Mouse (Mus musculus) limb, embryonic 14.5 days (tissue): ENCODE data around the gene Gcc2. TPM values are rescaled to one million over a fixed set of nuclear protein-coding genes. Genes with fewer than 3 reads are reported as not detected.
A peak's percentile ranks its signal among the peaks of the same experiment; 100 is the strongest.
"Not testable (repeated sequence)": the region's sequence is repeated elsewhere in the genome, so short reads cannot be mapped to it uniquely, and the experiment has no call there.

Experiments
- ATAC-seq: fragments of 200-750 bp; cut with Nextera tagmentation; 2 replicates; pipeline ENCODE4 v1.8.0; 2017; ENCODE audit warnings: low read depth, moderate number of reproducible peaks, moderate TSS enrichment; ENCODE audit not compliant: low FRiP score
- DNase-seq: peaks from one replicate; pipeline ENCODE4 v3.0.0-alpha.2; 2015; ENCODE audit warnings: low spot score
- H3K27ac ChIP-seq: fragments of 300-500 bp; sonication (generic); replicated peaks from 2 replicates; pipeline ENCODE4 v1.5.1; 2014; ENCODE audit warnings: low read depth, mild to moderate bottlenecking, low read length, moderate library complexity, mixed read lengths
- H3K27me3 ChIP-seq: fragments of 300-500 bp; sonication (generic); 2 replicates; pipeline ENCODE4 v1.6.1; 2014; ENCODE audit warnings: low read length, mixed read lengths; ENCODE audit not compliant: control insufficient read depth, insufficient read depth
- H3K36me3 ChIP-seq: fragments of 300-500 bp; sonication (generic); 2 replicates; pipeline ENCODE4 v1.6.1; 2014; ENCODE audit warnings: mild to moderate bottlenecking, low read length, moderate library complexity, mixed read lengths; ENCODE audit not compliant: control insufficient read depth, insufficient read depth
- H3K4me1 ChIP-seq: fragments of 300-500 bp; sonication (generic); 2 replicates; pipeline ENCODE4 v1.6.1; 2014; ENCODE audit warnings: antibody characterized with exemption, low read length, mixed read lengths; ENCODE audit not compliant: control insufficient read depth, insufficient read depth
- H3K4me2 ChIP-seq: fragments of 300-500 bp; sonication (generic); replicated peaks from 2 replicates; pipeline ENCODE4 v1.6.1; 2014; ENCODE audit warnings: low read depth, mild to moderate bottlenecking, low read length, moderate library complexity; ENCODE audit not compliant: severe bottlenecking
- H3K4me3 ChIP-seq: fragments of 300-500 bp; sonication (generic); replicated peaks from 2 replicates; pipeline ENCODE4 v1.5.1; 2014; ENCODE audit warnings: low read length
- H3K9ac ChIP-seq: fragments of 300-500 bp; sonication (generic); 2 replicates; pipeline ENCODE4 v1.6.1; 2014; ENCODE audit warnings: mild to moderate bottlenecking, low read depth, low read length, moderate library complexity; ENCODE audit not compliant: severe bottlenecking
- H3K9me3 ChIP-seq: fragments of 300-500 bp; sonication (generic); 2 replicates; pipeline ENCODE4 v1.6.1; 2016; ENCODE audit warnings: low read length; ENCODE audit not compliant: control insufficient read depth
- POLR2A ChIP-seq: fragments of 200-500 bp; IDR thresholded peaks from 2 replicates; pipeline ENCODE4 v1.8.0; 2012; ENCODE audit warnings: inconsistent platforms, mild to moderate bottlenecking, moderate library complexity, borderline replicate concordance; ENCODE audit not compliant: insufficient read depth, insufficient read length; ENCODE audit errors: extremely low read depth
- WGBS: fragments of 180-500 bp; shearing (Covaris S2); extraction: QIAGEN DNeasy Blood & Tissue Kit; methylation state at CpG from one replicate; pipeline ENCODE4 v1.1.7; 2014; 5-methylcytosine and 5-hydroxymethylcytosine counted together
- polyA plus RNA-seq, 2 experiments: library from polyadenylated mRNA; depleted of rRNA in 1 of 2; stranded (reverse) in 1 of 2; unstranded in 1 of 2; fragments of >200 nt; fragmentation: Nextera tagmentation in 1 of 2; extraction: Ambion mirVana in 1 of 2; gene quantifications; 2 replicates each; pipeline versions ENCODE4 v1.2.1 to v1.2.3; 2012 to 2014

The Gcc2 gene
- polyA plus RNA-seq, 2 experiments: 29.3 to 42.5 TPM

DNA sequence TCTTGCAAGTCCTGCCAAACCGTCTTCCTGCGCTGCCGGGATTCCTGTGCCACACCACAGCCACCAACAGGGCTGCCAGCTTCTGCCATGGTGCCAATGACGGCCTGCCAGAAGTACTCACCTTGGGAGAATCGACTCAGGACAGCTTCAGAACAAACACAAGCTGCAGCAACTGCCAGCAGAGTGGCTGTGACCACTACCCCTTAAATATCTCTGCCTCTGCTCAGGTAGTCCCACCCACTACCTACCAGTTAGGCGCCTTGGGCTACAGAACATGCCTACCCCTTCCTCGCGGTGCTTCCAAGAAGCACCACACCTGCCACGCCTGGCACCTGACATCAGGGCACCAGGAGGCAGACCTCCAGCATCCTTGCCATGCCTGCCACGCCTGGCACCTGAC is 18.7 kb upstream of the Gcc2 start, which contains the start of gene Gm4981:
Gm4981 (minus strand) TSS at position 89 of the 400 bp plus-strand sequence.
- no peak for TF ChIP-seq POLR2A
- no peak for ATAC-seq
- Histone ChIP-seq H3K36me3 (no peaks in the 10 kb centered on the region), H3K4me3 (no peak within 1 kb of the TSS), H3K4me1 (no peaks in the 10 kb centered on the region), H3K27ac (no peak within 1 kb of the TSS), H3K9me3 (peaks cover 13% of the 10 kb centered on the region), H3K27me3 (no peaks in the 10 kb centered on the region), H3K9ac (no peak within 1 kb of the TSS), H3K4me2 (no peak within 1 kb of the TSS)
- 85% methylated on average over 10 of the region's 10 CpGs for WGBS
- no peak for DNase-seq

DNA sequence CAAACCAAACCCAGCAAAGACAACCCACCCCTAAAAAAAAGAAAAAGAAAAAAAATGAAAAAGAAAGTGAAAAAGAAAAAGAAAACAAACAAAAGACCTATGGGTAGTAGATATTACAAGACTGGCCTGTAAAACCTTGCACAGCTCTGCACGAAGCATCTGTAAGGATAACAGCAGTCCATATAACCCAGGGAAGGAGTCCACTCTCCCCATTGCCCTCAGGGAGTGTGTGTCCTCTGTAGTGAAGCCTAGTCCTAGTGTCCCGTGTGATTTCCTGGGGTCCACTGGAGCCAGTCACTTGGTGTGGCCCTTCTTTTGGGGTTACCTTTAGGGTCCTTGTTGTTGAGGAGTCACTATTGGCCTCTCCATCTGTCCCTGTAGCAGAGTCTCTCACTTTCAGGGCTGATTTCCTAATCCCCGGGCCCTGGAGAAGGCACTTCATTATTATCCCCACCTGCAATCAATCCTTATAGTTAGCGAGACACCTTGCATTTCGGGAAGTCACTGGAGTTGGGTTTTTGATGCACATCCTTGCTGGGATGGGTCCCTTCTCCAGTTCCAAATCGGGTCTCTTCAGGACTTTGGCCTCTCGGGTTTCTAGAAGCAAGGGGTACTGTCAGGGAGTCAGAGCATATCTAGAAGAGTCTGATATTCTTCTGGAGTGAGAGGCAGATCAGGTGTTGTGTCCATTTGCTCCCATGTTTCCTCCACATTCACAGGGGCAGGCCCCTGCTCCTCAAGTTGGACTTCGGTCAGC is 16.1 kb upstream of the Gcc2 start:
- H3K4me2 ChIP-seq, H3K4me3 ChIP-seq, H3K27me3 ChIP-seq, H3K36me3 ChIP-seq, H3K4me1 ChIP-seq, H3K27ac ChIP-seq, H3K9ac ChIP-seq, H3K9me3 ChIP-seq: not testable (repeated sequence)
- peak; percentile 33 for DNase-seq
- peak; percentile 84 for ATAC-seq
- WGBS: 85% methylated on average over 7 of the region's 8 CpGs

GRCm38 (mm10) chr10:58249535-58249934 is 5.8 kb upstream of the Gcc2 start:
- Histone ChIP-seq H3K4me1 (no peaks in the 10 kb centered on the region), H3K9me3 (no peaks in the 10 kb centered on the region), H3K4me2 (no peak overlapping the region), H3K27me3 (no peaks in the 10 kb centered on the region), H3K36me3 (no peaks in the 10 kb centered on the region), H3K9ac (no peak overlapping the region), H3K27ac (no peak overlapping the region), H3K4me3 (no peak overlapping the region)
- 20% methylated on average over 1 of the region's 1 CpGs for WGBS
- DNase-seq (no peak), ATAC-seq (no peak)
- TF ChIP-seq POLR2A: no peak

DNA sequence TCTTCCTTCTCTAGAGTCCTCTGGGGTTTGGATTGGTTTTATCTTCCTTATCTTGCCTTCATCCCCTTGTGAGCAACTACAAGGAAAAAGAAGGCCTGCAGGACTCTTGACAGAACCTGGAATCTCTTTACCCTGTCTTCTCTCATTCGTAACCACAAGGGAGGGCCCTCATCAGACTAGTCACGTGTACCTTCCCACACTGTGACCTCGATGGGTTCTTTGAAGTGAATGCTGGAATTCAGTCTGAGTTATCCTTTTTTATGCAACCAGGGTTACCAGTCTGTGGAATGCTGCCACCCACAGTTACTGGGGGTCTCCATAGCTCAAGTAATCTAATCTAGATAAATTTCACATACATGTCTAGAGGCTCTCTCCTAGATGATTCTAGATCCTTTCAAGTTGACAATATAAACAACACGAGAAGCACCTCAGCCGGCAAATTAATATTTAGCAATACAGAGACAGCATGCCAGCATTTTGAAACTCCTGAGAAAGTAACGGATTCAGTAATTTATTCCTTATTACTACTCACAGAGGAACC is 592 bp upstream of the Gcc2 start:
- no peak for DNase-seq

DNA sequence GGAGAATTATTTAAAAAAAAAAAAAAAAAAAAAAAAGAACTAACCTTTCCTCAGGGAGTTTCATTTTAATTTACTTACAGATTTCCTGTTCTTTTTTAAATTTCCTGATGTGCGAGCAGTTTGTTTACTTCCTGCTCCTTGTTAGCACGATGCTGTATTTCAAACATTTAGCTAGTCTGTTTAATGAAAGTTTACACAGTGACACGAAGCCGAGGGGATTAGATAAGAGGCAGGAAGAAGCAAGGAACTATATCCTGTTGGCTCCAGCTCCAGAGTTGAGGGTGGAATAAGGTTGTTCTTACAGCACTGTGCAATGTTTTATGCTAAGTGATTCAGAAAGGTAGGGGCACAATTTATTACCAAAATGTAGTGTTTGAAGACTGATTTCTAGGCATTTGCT is 657 bp downstream of the Gcc2 start:
- H3K4me1 ChIP-seq: peaks cover 12% of the 10 kb centered on the region; the same call in 1 of the 2 replicates
- TF ChIP-seq POLR2A: no peak
- H3K9me3 ChIP-seq: no peaks in the 10 kb centered on the region
- peak overlapping the region; percentile 79 for H3K4me3 ChIP-seq
- H3K27ac ChIP-seq: peak overlapping the region; percentile 63; the same call in 1 of the 2 replicates
- peak overlapping the region; percentile 54 for H3K4me2 ChIP-seq
- no peaks in the 10 kb centered on the region for H3K27me3 ChIP-seq
- peaks cover 31% of the 10 kb centered on the region for H3K36me3 ChIP-seq
- no peak for DNase-seq
- 2% methylated on average over 4 of the region's 4 CpGs for WGBS
- no peak for ATAC-seq
- H3K9ac ChIP-seq: peak overlapping the region; percentile 75

More for the DNA sequence above, 592 bp upstream of the Gcc2 start:
- WGBS: 43% methylated on average over 6 of the region's 6 CpGs
- H3K4me1 ChIP-seq: peaks cover 12% of the 10 kb centered on the region; the same call in 1 of the 2 replicates
- no peak for ATAC-seq
- H3K27ac ChIP-seq: no peak overlapping the region
- peaks cover 21% of the 10 kb centered on the region for H3K36me3 ChIP-seq
- peak overlapping the region; percentile 54 for H3K4me2 ChIP-seq
- peak overlapping the region; percentile 75 for H3K9ac ChIP-seq
- no peaks in the 10 kb centered on the region for H3K27me3 ChIP-seq
- H3K4me3 ChIP-seq: peak overlapping the region; percentile 79
- H3K9me3 ChIP-seq: no peaks in the 10 kb centered on the region
- TF ChIP-seq POLR2A: no peak
